Mouse (Mus musculus) forebrain, embryonic 14.5 days (tissue): ENCODE results near the gene Anp32e. TPM values are rescaled to one million over a fixed set of nuclear protein-coding genes. Genes with fewer than 3 reads are reported as not detected.
A peak's percentile ranks its signal among the peaks of the same experiment; 100 is the strongest.

Source experiments
- ATAC-seq: fragments of 200-750 bp; cut with Nextera tagmentation; 2 replicates; pipeline ENCODE4 v1.8.0; 2017; ENCODE audit warnings: mild to moderate bottlenecking, moderate library complexity
- DNase-seq: peaks from one replicate; pipeline ENCODE4 v3.0.0-alpha.2; 2015; ENCODE audit warnings: low spot score
- H3K27ac ChIP-seq: fragments of 300-500 bp; sonication (generic); 2 replicates; pipeline ENCODE4 v1.5.1; 2014; ENCODE audit warnings: low read depth, mild to moderate bottlenecking, control low read depth, low read length, moderate library complexity
- H3K27me3 ChIP-seq: fragments of 300-500 bp; sonication (generic); replicated peaks from 2 replicates; pipeline ENCODE4 v1.6.1; 2014; ENCODE audit warnings: low read length, control low read depth, mixed read lengths; ENCODE audit not compliant: control insufficient read depth, insufficient read depth
- H3K36me3 ChIP-seq: fragments of 300-500 bp; sonication (generic); 2 replicates; pipeline ENCODE4 v1.6.1; 2014; ENCODE audit warnings: low read length, control low read depth; ENCODE audit not compliant: control insufficient read depth, insufficient read depth
- H3K4me1 ChIP-seq: fragments of 300-500 bp; sonication (generic); 2 replicates; pipeline ENCODE4 v1.6.1; 2014; ENCODE audit warnings: antibody characterized with exemption, low read length, control low read depth; ENCODE audit not compliant: control insufficient read depth, insufficient read depth
- H3K4me2 ChIP-seq: fragments of 300-500 bp; sonication (generic); 2 replicates; pipeline ENCODE4 v1.6.1; 2014; ENCODE audit warnings: mild to moderate bottlenecking, control low read depth, low read length
- H3K4me3 ChIP-seq: fragments of 300-500 bp; sonication (generic); 2 replicates; pipeline ENCODE4 v1.5.1; 2014; ENCODE audit warnings: low read depth, low read length, control low read depth
- H3K9ac ChIP-seq: fragments of 300-500 bp; sonication (generic); 2 replicates; pipeline ENCODE4 v1.6.1; 2014; ENCODE audit warnings: mild to moderate bottlenecking, low read length, control low read depth, moderate library complexity
- H3K9me3 ChIP-seq: fragments of 300-500 bp; sonication (generic); replicated peaks from 2 replicates; pipeline ENCODE4 v1.6.1; 2016; ENCODE audit warnings: low read length, control low read depth, mixed read lengths; ENCODE audit not compliant: control insufficient read depth
- WGBS: fragments of 180-500 bp; shearing (Covaris S2); extraction: QIAGEN DNeasy Blood & Tissue Kit; methylation state at CpG from one replicate; pipeline ENCODE4 v1.1.7; 2014; 5-methylcytosine and 5-hydroxymethylcytosine counted together
- polyA plus RNA-seq: library from polyadenylated mRNA; unstranded; fragments of >200 nt; fragmentation: Nextera tagmentation; extraction: Ambion mirVana; gene quantifications from 2 replicates; pipeline ENCODE4 v1.2.1, GENCODE M21; 2014

Anp32e gene
- polyA plus RNA-seq = 49.1 and 50.0 TPM in 2 replicates

DNA sequence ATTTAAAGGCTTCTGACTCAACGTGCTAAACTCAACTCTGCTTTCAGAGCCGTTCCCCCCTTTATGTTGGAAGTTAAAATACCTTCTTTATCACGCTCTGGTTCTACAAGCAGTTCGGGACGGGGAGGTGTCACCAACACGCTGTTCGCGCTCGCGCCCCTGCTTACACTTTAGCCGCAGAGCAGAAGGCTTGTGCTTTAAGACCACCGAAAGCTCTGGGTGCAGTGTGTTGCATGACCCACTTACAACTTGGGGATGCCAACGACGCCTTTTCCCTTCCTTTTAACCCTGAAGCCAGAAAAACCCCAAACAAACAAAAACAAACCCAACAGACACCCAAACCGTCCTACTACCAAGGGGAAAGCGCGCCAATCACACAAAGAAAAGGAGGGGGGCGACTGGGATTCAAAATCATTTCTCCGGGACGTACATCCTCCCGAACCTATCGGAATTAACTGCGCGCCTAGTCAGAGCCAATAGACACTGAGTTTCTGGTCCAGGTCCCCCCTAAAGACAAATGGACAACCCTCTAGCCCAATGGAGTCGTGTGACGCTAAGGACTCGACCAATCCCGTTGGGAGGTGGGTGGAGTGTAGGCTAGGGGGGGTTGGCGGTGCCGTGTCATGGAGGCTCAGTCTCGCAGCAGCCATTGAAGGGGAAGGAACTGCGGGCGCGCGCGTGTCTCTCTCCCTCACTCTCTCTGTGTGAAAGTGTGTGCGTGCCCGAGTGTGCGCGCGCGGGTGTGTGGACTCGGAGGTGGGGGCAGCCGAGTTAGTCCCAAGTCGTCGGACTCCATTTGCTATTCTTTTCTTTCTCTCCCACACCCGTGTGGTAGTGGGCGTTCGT, at the start of gene Anp32e:
TSS of gene Anp32e (plus strand) at position 589 of the 846 bp plus-strand sequence.
- ATAC-seq = peak; percentile 100
- peak within 1 kb of the TSS; percentile 90 for H3K4me3 ChIP-seq
- peak within 1 kb of the TSS; percentile 94 for H3K9ac ChIP-seq
- no peaks in the 10 kb centered on the region for H3K9me3 ChIP-seq
- H3K4me1 ChIP-seq = peaks cover 9% of the 10 kb centered on the region
- H3K36me3 ChIP-seq = peaks cover 5% of the 10 kb centered on the region
- peak; percentile 100 for DNase-seq
- no peaks in the 10 kb centered on the region for H3K27me3 ChIP-seq
- peak within 1 kb of the TSS; percentile 69 for H3K4me2 ChIP-seq
- under 1% methylated on average over 49 of the region's 49 CpGs for WGBS
- H3K27ac ChIP-seq = peak within 1 kb of the TSS; percentile 86

GRCm38 (mm10) chr3:95881979-95882815, 46.8 kb upstream of the Anp32e start, which contains the start of gene Ciart:
Ciart (minus strand) TSS chr3:95882251.
- peak within 1 kb of the TSS; percentile 46 for H3K4me3 ChIP-seq
- WGBS = under 1% methylated on average over 61 of the region's 66 CpGs

DNA sequence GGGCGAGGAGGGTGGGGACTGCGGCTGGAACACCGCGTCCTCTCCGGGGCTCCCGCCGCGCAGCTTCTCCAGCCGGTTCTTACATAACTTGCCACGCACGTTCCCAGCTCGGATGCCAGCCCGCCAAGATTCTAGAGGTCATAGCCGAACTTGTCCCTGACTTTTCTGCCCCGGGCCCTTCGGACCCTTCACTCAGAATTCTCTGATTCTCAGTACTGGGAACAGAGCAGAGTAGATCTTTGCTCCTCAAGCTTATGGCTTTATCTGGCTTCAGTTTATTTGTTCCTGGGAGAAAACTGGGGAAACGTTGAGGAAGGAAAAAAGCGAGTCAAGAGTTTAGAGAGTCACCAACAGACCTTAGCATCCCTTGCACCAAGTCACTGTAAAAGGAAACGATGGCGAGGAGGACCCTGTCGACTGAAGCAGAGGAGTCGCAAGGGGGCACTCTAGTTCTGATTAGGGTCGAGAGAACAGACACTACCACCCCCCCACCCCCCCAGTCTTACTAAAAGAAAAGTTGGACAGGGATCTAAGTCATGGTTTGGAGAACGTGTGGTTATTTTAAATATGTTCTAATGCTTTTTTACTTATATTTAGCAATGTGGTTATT, 46.1 kb upstream of the Anp32e start:
- H3K36me3 ChIP-seq = no peaks in the 10 kb centered on the region
- H3K4me3 ChIP-seq = peak overlapping the region; percentile 46
- peak overlapping the region; percentile 98 for H3K4me2 ChIP-seq
- peak overlapping the region; percentile 54 for H3K9ac ChIP-seq
- H3K27me3 ChIP-seq = no peaks in the 10 kb centered on the region; the same call in 1 of the 2 replicates
- DNase-seq = peak; percentile 68
- 3% methylated on average over 24 of the region's 24 CpGs for WGBS
- H3K9me3 ChIP-seq = no peaks in the 10 kb centered on the region
- no peak for ATAC-seq
- peaks cover 9% of the 10 kb centered on the region for H3K4me1 ChIP-seq
- no peak overlapping the region for H3K27ac ChIP-seq

More at GRCm38 (mm10) chr3:95881979-95882815, 46.8 kb upstream of the Anp32e start, which contains the start of gene Ciart:
- no peaks in the 10 kb centered on the region for H3K9me3 ChIP-seq
- peak; percentile 100 for ATAC-seq
- peak within 1 kb of the TSS; percentile 54 for H3K9ac ChIP-seq
- no peaks in the 10 kb centered on the region for H3K36me3 ChIP-seq
- peaks cover 9% of the 10 kb centered on the region for H3K4me1 ChIP-seq
- DNase-seq = peak; percentile 99
- H3K27me3 ChIP-seq = no peaks in the 10 kb centered on the region; the same call in 1 of the 2 replicates
- peak within 1 kb of the TSS; percentile 98 for H3K4me2 ChIP-seq
- H3K27ac ChIP-seq = no peak within 1 kb of the TSS

DNA sequence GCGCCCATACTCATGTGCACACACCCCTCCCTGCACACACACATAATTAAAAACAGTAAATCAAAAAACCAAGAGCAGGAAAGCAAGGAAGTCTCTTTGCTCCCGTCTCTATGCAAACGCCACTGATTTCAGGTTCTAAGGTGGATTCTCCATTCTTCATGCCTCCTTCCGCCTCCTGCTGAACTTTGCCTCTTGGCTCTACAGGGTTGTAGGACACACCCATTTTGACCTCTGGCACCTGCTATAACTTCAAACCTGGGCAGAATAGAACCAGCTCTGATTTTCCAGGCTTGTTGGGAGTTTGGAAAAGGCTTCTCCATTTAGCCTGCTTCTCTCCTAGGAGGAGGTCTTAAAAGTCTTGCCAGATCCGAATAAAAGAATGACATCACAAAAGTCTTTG, 44.6 kb upstream of the Anp32e start:
- no peaks in the 10 kb centered on the region; the same call in 1 of the 2 replicates for H3K27me3 ChIP-seq
- 85% methylated on average over 5 of the region's 5 CpGs for WGBS
- H3K36me3 ChIP-seq = no peaks in the 10 kb centered on the region
- no peak overlapping the region for H3K27ac ChIP-seq
- H3K4me3 ChIP-seq = no peak overlapping the region
- no peak overlapping the region for H3K4me2 ChIP-seq
- no peaks in the 10 kb centered on the region for H3K9me3 ChIP-seq
- ATAC-seq (no peak), DNase-seq (no peak)
- H3K9ac ChIP-seq = no peak overlapping the region
- peaks cover 9% of the 10 kb centered on the region for H3K4me1 ChIP-seq

- 80% methylated on average over 4 of the region's 4 CpGs for WGBS
- Histone ChIP-seq H3K4me1 (peaks cover 4% of the 10 kb centered on the region), H3K27ac (no peak overlapping the region), H3K36me3 (no peaks in the 10 kb centered on the region), H3K9me3 (no peaks in the 10 kb centered on the region), H3K27me3 (no peaks in the 10 kb centered on the region; the same call in 1 of the 2 replicates), H3K9ac (no peak overlapping the region), H3K4me2 (no peak overlapping the region), H3K4me3 (no peak overlapping the region)
- ATAC-seq (no peak), DNase-seq (no peak)
Observed at GRCm38 (mm10) chr3:95887596-95887995, 41.5 kb upstream of the Anp32e start.

DNA sequence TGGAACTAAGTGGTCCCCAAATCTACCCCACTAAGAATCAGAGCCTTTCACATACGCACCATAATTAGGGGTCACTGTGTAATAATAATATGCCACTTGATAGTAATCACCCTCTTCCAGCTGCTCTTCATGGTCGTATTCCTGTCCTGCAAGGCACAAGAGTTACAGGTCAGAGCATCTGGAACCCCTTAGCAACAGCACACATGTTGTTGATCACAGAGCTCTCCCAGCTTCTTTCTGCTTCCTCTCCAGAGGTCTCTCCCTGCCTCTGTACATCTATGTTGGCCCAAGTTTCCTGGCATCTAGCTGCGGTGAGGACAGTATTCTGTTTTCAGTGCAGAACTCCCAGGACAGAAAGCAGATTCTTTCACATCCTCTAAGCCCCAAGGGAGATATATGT, 39.4 kb upstream of the Anp32e start:
- H3K4me2 ChIP-seq = no peak overlapping the region
- H3K27me3 ChIP-seq = no peaks in the 10 kb centered on the region
- WGBS = 81% methylated on average over 3 of the region's 3 CpGs
- ATAC-seq = no peak
- H3K27ac ChIP-seq = no peak overlapping the region
- H3K9ac ChIP-seq = no peak overlapping the region
- no peak overlapping the region for H3K4me3 ChIP-seq
- no peaks in the 10 kb centered on the region for H3K36me3 ChIP-seq
- peaks cover 5% of the 10 kb centered on the region; the same call in 1 of the 2 replicates for H3K4me1 ChIP-seq
- no peaks in the 10 kb centered on the region for H3K9me3 ChIP-seq
- DNase-seq = no peak

DNA sequence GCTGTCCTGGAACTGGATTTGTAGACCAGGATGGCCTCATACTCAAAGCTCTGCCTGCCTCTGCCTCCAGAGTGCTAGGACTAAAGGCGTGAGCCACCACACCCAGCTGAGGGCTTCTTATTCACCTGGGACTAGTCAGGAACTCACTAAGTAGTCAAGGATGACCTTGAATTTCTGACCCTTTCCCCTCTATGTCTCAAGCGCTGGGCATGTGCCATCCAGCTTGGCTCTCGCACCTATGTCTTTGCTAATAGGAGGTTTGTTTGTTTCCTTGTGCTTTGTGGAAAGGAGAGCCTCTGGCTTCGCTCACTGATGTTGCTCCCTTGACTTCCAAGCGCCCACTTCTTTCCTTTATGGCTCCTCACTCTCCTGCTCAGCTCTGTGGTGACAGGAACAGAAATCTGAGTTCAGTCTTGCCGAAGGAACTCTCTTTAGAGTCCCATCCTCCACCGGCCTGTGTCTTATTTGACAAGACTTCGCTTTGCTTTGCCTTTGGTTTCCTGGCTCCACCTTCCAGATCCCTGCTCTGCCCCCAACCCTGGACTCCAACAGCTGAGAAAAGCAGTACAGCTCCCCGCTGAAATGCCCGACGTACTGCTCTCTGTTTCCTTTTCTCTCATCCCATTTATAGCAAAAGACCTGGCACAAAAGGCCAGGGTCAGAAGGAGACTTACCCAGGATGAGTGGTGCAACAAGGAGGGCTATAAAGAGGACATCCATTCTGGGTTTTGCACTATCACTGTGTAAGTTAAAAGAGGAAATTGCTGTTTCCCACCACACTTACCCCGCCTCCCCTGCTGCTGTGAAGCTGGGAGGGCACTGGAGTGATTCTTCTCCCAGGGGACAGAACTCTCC, 37.6 kb upstream of the Anp32e start, which contains the start of gene BC028528:
TSS of gene BC028528 (minus strand) at position 795 of the 855 bp plus-strand sequence.
- Histone ChIP-seq H3K4me3 (no peak within 1 kb of the TSS), H3K4me2 (no peak within 1 kb of the TSS), H3K27me3 (no peaks in the 10 kb centered on the region), H3K27ac (no peak within 1 kb of the TSS; the same call in 1 of the 2 replicates), H3K9me3 (no peaks in the 10 kb centered on the region), H3K9ac (no peak within 1 kb of the TSS; the same call in 1 of the 2 replicates), H3K36me3 (no peaks in the 10 kb centered on the region), H3K4me1 (peaks cover 5% of the 10 kb centered on the region; the same call in 1 of the 2 replicates)
- DNase-seq = no peak
- 32% methylated on average over 12 of the region's 12 CpGs for WGBS
- no peak for ATAC-seq
